9 mouse cellular contexts compared by ENCODE assay signal in genomic region chr15:14628523-14628922, GRCm38 (mm10).
A peak's percentile ranks its signal among the peaks of the same experiment; 100 is the strongest.
DNase-seq lines count a peak whose midpoint lies in the region; ATAC-seq and TF ChIP-seq lines count a peak whose summit lies in the region.
"Had no signal": no experiment of that assay in that cellular context is flagged by ENCODE, and none has a peak within 500 bp of the region (broad histone marks: within the 10 kb centered on the region; RNA-seq: fewer than 3 reads in every experiment).

No protein-coding gene starts in this region.

- H3K4me2 ChIP-seq in forebrain, embryonic 15.5 days (replicated peaks): no peak overlapping the region
- H3K4me2 ChIP-seq in midbrain, embryonic 14.5 days (ENCODE audit: low read length): no peak overlapping the region
- no peak overlapping the region for H3K4me2 ChIP-seq in midbrain, embryonic 13.5 days (replicated peaks)
- no peak overlapping the region for H3K4me2 ChIP-seq in forebrain, embryonic 14.5 days (ENCODE audit: low read length)
- H3K4me2 ChIP-seq in stomach, postnatal 0 days (replicated peaks; ENCODE audit: low read depth): no peak overlapping the region
- H3K4me2 ChIP-seq: heart, embryonic 13.5 days had no signal

- TF ChIP-seq EP300 in stomach, postnatal 0 days (optimal IDR thresholded peaks at IDR 0.05): no peak

- WGBS in forebrain, embryonic 10.5 days: 50% methylated on average over 1 of the region's 1 CpGs
- WGBS in forebrain, embryonic 15.5 days: 29% methylated on average over 1 of the region's 1 CpGs
- WGBS in midbrain, embryonic 14.5 days: 52% methylated on average over 1 of the region's 1 CpGs
- WGBS in midbrain, embryonic 13.5 days: 32% methylated on average over 1 of the region's 1 CpGs
- 53% methylated on average over 1 of the region's 1 CpGs for WGBS in forebrain, embryonic 14.5 days
- 56% methylated on average over 1 of the region's 1 CpGs for WGBS in stomach, postnatal 0 days

- no peaks in the 10 kb centered on the region for H3K27me3 ChIP-seq in forebrain, embryonic 10.5 days (ENCODE audit: poor library complexity, severe bottlenecking)
- H3K27me3 ChIP-seq in forebrain, embryonic 15.5 days: no peaks in the 10 kb centered on the region
- no peaks in the 10 kb centered on the region for H3K27me3 ChIP-seq in midbrain, embryonic 14.5 days (ENCODE audit: control insufficient read depth, insufficient read depth, low read length)
- H3K27me3 ChIP-seq in midbrain, embryonic 13.5 days: no peaks in the 10 kb centered on the region
- no peaks in the 10 kb centered on the region for H3K27me3 ChIP-seq in forebrain, embryonic 14.5 days (replicated peaks; ENCODE audit: control insufficient read depth, insufficient read depth, low read length)
- H3K27me3 ChIP-seq in stomach, postnatal 0 days (ENCODE audit: control insufficient read depth, insufficient read depth, low read length): no peaks in the 10 kb centered on the region
- H3K27me3 ChIP-seq: heart, embryonic 13.5 days had no signal

- TF ChIP-seq CTCF in stomach, postnatal 0 days (IDR thresholded peaks at IDR 0.05; ENCODE audit: low read depth): peak; percentile 73

- DNase-seq in forebrain, embryonic 10.5 days (ENCODE audit: extremely low spot score, low spot score): peak; percentile 16
- DNase-seq in midbrain, embryonic 14.5 days: peak; percentile 86
- DNase-seq in forebrain, embryonic 14.5 days (ENCODE audit: low spot score): peak; percentile 77
- DNase-seq in stomach, postnatal 0 days (ENCODE audit: low spot score): no peak
- no peak for DNase-seq in neural tube, embryonic 10.5 days (ENCODE audit: extremely low spot score, low spot score)
- DNase-seq in kidney, adult 11 months: no peak

- H3K9ac ChIP-seq in forebrain, embryonic 15.5 days (replicated peaks): no peak overlapping the region
- no peak overlapping the region for H3K9ac ChIP-seq in midbrain, embryonic 14.5 days (replicated peaks; ENCODE audit: low read length)
- no peak overlapping the region for H3K9ac ChIP-seq in midbrain, embryonic 13.5 days (replicated peaks)
- no peak overlapping the region for H3K9ac ChIP-seq in forebrain, embryonic 14.5 days (ENCODE audit: low read length)
- H3K9ac ChIP-seq in stomach, postnatal 0 days (ENCODE audit: low read length): no peak overlapping the region
- H3K9ac ChIP-seq: heart, embryonic 13.5 days had no signal

- H3K4me3 ChIP-seq in forebrain, embryonic 10.5 days: no peak overlapping the region
- no peak overlapping the region for H3K4me3 ChIP-seq in forebrain, embryonic 15.5 days
- H3K4me3 ChIP-seq in midbrain, embryonic 14.5 days (replicated peaks; ENCODE audit: low read depth, low read length): no peak overlapping the region
- H3K4me3 ChIP-seq in midbrain, embryonic 13.5 days (replicated peaks): no peak overlapping the region
- no peak overlapping the region for H3K4me3 ChIP-seq in forebrain, embryonic 14.5 days (ENCODE audit: low read depth, low read length)
- H3K4me3 ChIP-seq in stomach, postnatal 0 days (ENCODE audit: low read depth, low read length): no peak overlapping the region
- H3K4me3 ChIP-seq: heart, embryonic 13.5 days had no signal

- no peaks in the 10 kb centered on the region for H3K36me3 ChIP-seq in forebrain, embryonic 10.5 days (replicated peaks)
- H3K36me3 ChIP-seq in forebrain, embryonic 15.5 days: no peaks in the 10 kb centered on the region
- H3K36me3 ChIP-seq in midbrain, embryonic 14.5 days (ENCODE audit: control insufficient read depth, insufficient read depth, low read length): no peaks in the 10 kb centered on the region
- no peaks in the 10 kb centered on the region for H3K36me3 ChIP-seq in midbrain, embryonic 13.5 days
- no peaks in the 10 kb centered on the region for H3K36me3 ChIP-seq in forebrain, embryonic 14.5 days (ENCODE audit: control insufficient read depth, insufficient read depth, low read length)
- no peaks in the 10 kb centered on the region for H3K36me3 ChIP-seq in stomach, postnatal 0 days (ENCODE audit: control insufficient read depth, insufficient read depth, low read length)
- H3K36me3 ChIP-seq: heart, embryonic 13.5 days had no signal

- no peak overlapping the region for H3K27ac ChIP-seq in forebrain, embryonic 10.5 days
- no peak overlapping the region for H3K27ac ChIP-seq in forebrain, embryonic 15.5 days (replicated peaks)
- H3K27ac ChIP-seq in midbrain, embryonic 14.5 days (replicated peaks; ENCODE audit: low read depth, low read length): no peak overlapping the region
- H3K27ac ChIP-seq in midbrain, embryonic 13.5 days: no peak overlapping the region
- H3K27ac ChIP-seq in forebrain, embryonic 14.5 days (ENCODE audit: low read depth, low read length): no peak overlapping the region
- H3K27ac ChIP-seq in stomach, postnatal 0 days (replicated peaks): no peak overlapping the region
- H3K27ac ChIP-seq: heart, embryonic 13.5 days had no signal

- no peaks in the 10 kb centered on the region for H3K9me3 ChIP-seq in forebrain, embryonic 10.5 days
- no peaks in the 10 kb centered on the region for H3K9me3 ChIP-seq in forebrain, embryonic 15.5 days
- no peaks in the 10 kb centered on the region for H3K9me3 ChIP-seq in midbrain, embryonic 14.5 days (ENCODE audit: control insufficient read depth, low read length)
- H3K9me3 ChIP-seq in midbrain, embryonic 13.5 days: no peaks in the 10 kb centered on the region
- H3K9me3 ChIP-seq in forebrain, embryonic 14.5 days (replicated peaks; ENCODE audit: control insufficient read depth, low read length): no peaks in the 10 kb centered on the region
- no peaks in the 10 kb centered on the region for H3K9me3 ChIP-seq in stomach, postnatal 0 days (ENCODE audit: control insufficient read depth, low read length)
- H3K9me3 ChIP-seq: heart, embryonic 13.5 days had no signal

- H3K4me1 ChIP-seq in forebrain, embryonic 10.5 days: no peaks in the 10 kb centered on the region
- no peaks in the 10 kb centered on the region for H3K4me1 ChIP-seq in forebrain, embryonic 15.5 days
- no peaks in the 10 kb centered on the region for H3K4me1 ChIP-seq in midbrain, embryonic 14.5 days (ENCODE audit: control insufficient read depth, insufficient read depth, low read length)
- H3K4me1 ChIP-seq in midbrain, embryonic 13.5 days (replicated peaks): no peaks in the 10 kb centered on the region
- no peaks in the 10 kb centered on the region for H3K4me1 ChIP-seq in forebrain, embryonic 14.5 days (ENCODE audit: control insufficient read depth, insufficient read depth, low read length)
- H3K4me1 ChIP-seq in stomach, postnatal 0 days (replicated peaks; ENCODE audit: control insufficient read depth, insufficient read depth): no peaks in the 10 kb centered on the region
- H3K4me1 ChIP-seq: heart, embryonic 13.5 days had no signal

- ATAC-seq in forebrain, embryonic 15.5 days (replicated peaks): no peak
- ATAC-seq in midbrain, embryonic 14.5 days (ENCODE audit: low FRiP score, low TSS enrichment): no peak
- ATAC-seq in midbrain, embryonic 13.5 days: no peak
- ATAC-seq in forebrain, embryonic 14.5 days: peak; percentile 58
- no peak for ATAC-seq in stomach, postnatal 0 days (ENCODE audit: low FRiP score, low TSS enrichment)

Comparison
In these comparisons a context has a peak if more than half of its experiments do, and no peak if none do; other contexts are left out.
1. DNase-seq: peak in forebrain, embryonic 10.5 days (single experiment), midbrain, embryonic 14.5 days (single experiment) and forebrain, embryonic 14.5 days (single experiment); none in stomach, postnatal 0 days (single experiment), neural tube, embryonic 10.5 days (single experiment) and kidney, adult 11 months (single experiment).